ENCODE assay signal across 28 mouse cellular contexts in the genomic region with DNA sequence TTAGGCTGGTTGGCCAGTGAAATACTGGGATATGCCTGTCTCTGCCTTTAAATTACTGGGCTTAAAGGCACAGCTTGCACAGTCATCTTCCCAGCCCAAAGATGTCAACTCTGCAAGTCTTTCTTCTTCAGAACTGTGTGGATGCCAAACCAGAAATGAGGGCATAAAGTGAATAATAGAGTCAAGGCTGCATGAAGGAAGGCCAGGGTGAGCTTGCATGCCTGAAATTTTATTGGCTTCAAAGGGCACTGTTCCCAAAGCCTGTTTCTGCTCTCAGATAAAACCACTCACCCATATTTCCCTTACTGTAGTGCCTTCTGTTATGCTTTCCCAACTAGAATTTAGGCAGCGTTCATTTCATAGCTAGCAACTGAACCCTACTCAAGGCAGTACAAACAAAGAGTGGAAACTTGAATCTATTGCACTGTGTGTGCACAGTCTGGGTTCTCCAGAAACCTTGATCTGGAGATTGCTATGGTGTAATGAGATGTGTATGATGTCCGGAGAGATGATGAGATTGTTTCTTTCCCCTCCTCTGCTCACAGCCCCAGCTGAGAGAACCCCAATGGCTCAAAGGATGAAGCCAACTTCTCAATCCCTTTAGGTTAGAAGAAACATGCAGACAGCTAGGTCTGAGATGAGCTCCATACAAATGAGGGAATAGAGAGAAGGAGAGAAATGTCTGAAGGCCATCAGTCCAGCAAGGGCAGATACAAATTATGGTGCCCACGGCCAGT.
A peak's percentile ranks its signal among the peaks of the same experiment; 100 is the strongest.
DNase-seq lines count a peak whose midpoint lies in the region; ATAC-seq and TF ChIP-seq lines count a peak whose summit lies in the region.
"Had no signal": no experiment of that assay in that cellular context is flagged by ENCODE, and none has a peak within 500 bp of the region (broad histone marks: within the 10 kb centered on the region; RNA-seq: fewer than 3 reads in every experiment).

No protein-coding gene starts in this region.

- no peaks in the 10 kb centered on the region for H3K4me1 ChIP-seq in hindbrain, embryonic 16.5 days (ENCODE audit: control insufficient read depth, insufficient read depth, low read depth, low read length)
- H3K4me1 ChIP-seq: embryonic facial prominence, embryonic 12.5 days; embryonic facial prominence, embryonic 15.5 days; forebrain, embryonic 12.5 days; forebrain, embryonic 15.5 days; hindbrain, embryonic 12.5 days had no signal

- H3K27ac ChIP-seq in hindbrain, embryonic 16.5 days (ENCODE audit: low read depth, low read length), result no peak overlapping the region
- H3K27ac ChIP-seq: embryonic facial prominence, embryonic 12.5 days; embryonic facial prominence, embryonic 15.5 days; forebrain, embryonic 12.5 days; forebrain, embryonic 15.5 days; heart, adult 2 months; hindbrain, embryonic 12.5 days; hindbrain, postnatal 0 days had no signal

- H3K27me3 ChIP-seq in Patski, result no peaks in the 10 kb centered on the region
- no peaks in the 10 kb centered on the region for H3K27me3 ChIP-seq in hindbrain, embryonic 16.5 days (replicated peaks; ENCODE audit: control insufficient read depth, insufficient read depth, low read length)
- H3K27me3 ChIP-seq: CH12.LX; embryonic facial prominence, embryonic 12.5 days; embryonic facial prominence, embryonic 15.5 days; forebrain, embryonic 12.5 days; forebrain, embryonic 15.5 days; hindbrain, embryonic 12.5 days had no signal

- H3K9ac ChIP-seq in hindbrain, embryonic 16.5 days (ENCODE audit: low read depth, low read length), result no peak overlapping the region
- H3K9ac ChIP-seq: embryonic facial prominence, embryonic 12.5 days; embryonic facial prominence, embryonic 15.5 days; forebrain, embryonic 12.5 days; forebrain, embryonic 15.5 days; hindbrain, embryonic 12.5 days had no signal

- POLR2A ChIA-PET in Patski (lab: Charles Lee), result interaction anchor here (1.0 kb wide), 1 partner anchor 19 kb away, joined by 6 read pairs; no protein-coding TSS in a partner anchor

- H3K4me2 ChIP-seq in hindbrain, embryonic 16.5 days (ENCODE audit: low read length), result no peak overlapping the region
- H3K4me2 ChIP-seq: embryonic facial prominence, embryonic 12.5 days; embryonic facial prominence, embryonic 15.5 days; forebrain, embryonic 12.5 days; forebrain, embryonic 15.5 days; heart, embryonic 11.5 days; hindbrain, embryonic 12.5 days had no signal

- no peaks in the 10 kb centered on the region for H3K36me3 ChIP-seq in hindbrain, embryonic 16.5 days (ENCODE audit: control insufficient read depth, insufficient read depth, low read length)
- H3K36me3 ChIP-seq: embryonic facial prominence, embryonic 12.5 days; embryonic facial prominence, embryonic 15.5 days; forebrain, embryonic 12.5 days; forebrain, embryonic 15.5 days; G1E; hindbrain, embryonic 12.5 days had no signal

- H3K9me3 ChIP-seq in hindbrain, embryonic 16.5 days (ENCODE audit: control insufficient read depth, low read length), result no peaks in the 10 kb centered on the region
- H3K9me3 ChIP-seq: embryonic facial prominence, embryonic 12.5 days; embryonic facial prominence, embryonic 15.5 days; forebrain, embryonic 12.5 days; forebrain, embryonic 15.5 days; G1E; hindbrain, embryonic 12.5 days had no signal

- TF ChIP-seq CTCF in Patski (IDR thresholded peaks at IDR 0.05), result no peak

- peak; percentile 80 for ATAC-seq in Patski
- ATAC-seq in hindbrain, embryonic 16.5 days, result no peak
- ATAC-seq: activated CD4-positive, CD25-positive, alpha-beta regulatory T cell, adult 4 months; forebrain, embryonic 15.5 days; hindbrain, postnatal 0 days; inflammation-experienced regulatory T-cells, adult 6 months; intestine, embryonic 16.5 days had no signal

- H3K4me3 ChIP-seq in hindbrain, embryonic 16.5 days (ENCODE audit: low read length), result no peak overlapping the region
- H3K4me3 ChIP-seq: embryonic facial prominence, embryonic 12.5 days; embryonic facial prominence, embryonic 15.5 days; forebrain, embryonic 12.5 days; forebrain, embryonic 15.5 days; heart, adult 2 months; hindbrain, embryonic 12.5 days had no signal

- in situ Hi-C loops in Patski (cut with MboI; ENCODE audit: low pct_unique_long_range_greater_than_20kb), result no loop called here

- CTCF ChIA-PET in Patski (lab: Charles Lee), result no interaction called here

- 93% methylated on average over 3 of the region's 3 CpGs for WGBS in hindbrain, embryonic 16.5 days

- peak; percentile 73 for DNase-seq in adrenal gland, adult 2 months
- no peak for DNase-seq in adrenal gland, adult 18-20 months (ENCODE audit: low spot score in 2 of 2)
- peak; percentile 59 for DNase-seq in heart, adult 11 months
- DNase-seq in heart, adult 9 months (ENCODE audit: low spot score in 2 of 2), result no peak
- DNase-seq in Patski (ENCODE audit: low read depth, low spot score), result peak; percentile 60
- peak; percentile 16 for DNase-seq in fibroblast of lung, adult 2 months (ENCODE audit: low read depth)
- DNase-seq in lung, postnatal 14 days, result no peak
- DNase-seq: B cell, adult 2 months; cerebellum, adult 2 months; cerebellum, adult 9-11 months; cerebellum, postnatal 25 days; gastrocnemius, postnatal 25 days; heart, adult 2 months; kidney, adult 18-20 months; kidney, adult 9 months had no signal

Comparison
In these comparisons a context has a peak if more than half of its experiments do, and no peak if none do; other contexts are left out.
1. DNase-seq: peak in adrenal gland, adult 2 months (single experiment), heart, adult 11 months (single experiment), Patski (single experiment) and fibroblast of lung, adult 2 months (single experiment); none in adrenal gland, adult 18-20 months (0 of 2), heart, adult 9 months (0 of 2) and lung, postnatal 14 days (single experiment).